Mouse (Mus musculus) forebrain, embryonic 15.5 days (tissue): ENCODE data around the gene Neurl1a. TPM values are rescaled to one million over a fixed set of nuclear protein-coding genes. Genes with fewer than 3 reads are reported as not detected.

Source experiments
- ATAC-seq: fragments of 200-750 bp; cut with Nextera tagmentation; replicated peaks from 2 replicates; pipeline ENCODE4 v1.8.0; 2017; ENCODE audit warnings: mild to moderate bottlenecking, moderate TSS enrichment, moderate library complexity
- H3K27ac ChIP-seq: fragments of 300-500 bp; sonication (generic); replicated peaks from 2 replicates; pipeline ENCODE4 v1.5.1; 2015; ENCODE audit warnings: mild to moderate bottlenecking, inconsistent platforms
- H3K27me3 ChIP-seq: fragments of 300-500 bp; sonication (generic); 2 replicates; pipeline ENCODE4 v1.6.1; 2015; ENCODE audit warnings: inconsistent platforms
- H3K36me3 ChIP-seq: fragments of 300-500 bp; sonication (generic); 2 replicates; pipeline ENCODE4 v1.6.1; 2015; ENCODE audit warnings: mild to moderate bottlenecking, inconsistent platforms
- H3K4me1 ChIP-seq: fragments of 300-500 bp; sonication (generic); 2 replicates; pipeline ENCODE4 v1.6.1; 2015; ENCODE audit warnings: inconsistent platforms
- H3K4me2 ChIP-seq: fragments of 300-500 bp; sonication (generic); replicated peaks from 2 replicates; pipeline ENCODE4 v1.6.1; 2015; ENCODE audit warnings: mild to moderate bottlenecking, inconsistent platforms
- H3K4me3 ChIP-seq: fragments of 300-500 bp; sonication (generic); 2 replicates; pipeline ENCODE4 v1.5.1; 2015; ENCODE audit warnings: mild to moderate bottlenecking, inconsistent platforms
- H3K9ac ChIP-seq: fragments of 300-500 bp; sonication (generic); replicated peaks from 2 replicates; pipeline ENCODE4 v1.6.1; 2015; ENCODE audit warnings: mild to moderate bottlenecking, inconsistent platforms
- H3K9me3 ChIP-seq: fragments of 300-500 bp; sonication (generic); 2 replicates; pipeline ENCODE4 v1.6.1; 2016; ENCODE audit warnings: inconsistent platforms
- WGBS: fragments of 180-500 bp; shearing (Covaris S2); methylation state at CpG from one replicate; pipeline ENCODE4 v1.1.7; 2015; ENCODE audit warnings: mixed read lengths; 5-methylcytosine and 5-hydroxymethylcytosine counted together
- polyA plus RNA-seq: library from polyadenylated mRNA; unstranded; fragments of >200 nt; fragmentation: Nextera tagmentation; extraction: Ambion mirVana; gene quantifications from 2 replicates; pipeline ENCODE4 v1.2.1, GENCODE M21; 2015

The Neurl1a gene
- polyA plus RNA-seq, 1 experiment from 2014 or later, result 7.9 TPM

GRCm38 (mm10) chr19:47198671-47199350, 20.2 kb downstream of the Neurl1a start:
- Histone ChIP-seq H3K4me3 (no peak overlapping the region), H3K27ac (no peak overlapping the region), H3K4me2 (no peak overlapping the region), H3K9me3 (no peaks in the 10 kb centered on the region), H3K36me3 (no peaks in the 10 kb centered on the region), H3K27me3 (no peaks in the 10 kb centered on the region), H3K4me1 (no peaks in the 10 kb centered on the region), H3K9ac (no peak overlapping the region)
- 85% methylated on average over 13 of the region's 13 CpGs for WGBS
- ATAC-seq, result no peak

GRCm38 (mm10) chr19:47201972-47202371, 23.4 kb downstream of the Neurl1a start:
- H3K27ac ChIP-seq, result no peak overlapping the region
- no peaks in the 10 kb centered on the region for H3K36me3 ChIP-seq
- H3K4me3 ChIP-seq, result no peak overlapping the region
- H3K9ac ChIP-seq, result no peak overlapping the region
- no peaks in the 10 kb centered on the region for H3K9me3 ChIP-seq
- no peaks in the 10 kb centered on the region for H3K27me3 ChIP-seq
- no peak overlapping the region for H3K4me2 ChIP-seq
- no peak for ATAC-seq
- no peaks in the 10 kb centered on the region for H3K4me1 ChIP-seq
- WGBS, result 77% methylated on average over 12 of the region's 12 CpGs

DNA sequence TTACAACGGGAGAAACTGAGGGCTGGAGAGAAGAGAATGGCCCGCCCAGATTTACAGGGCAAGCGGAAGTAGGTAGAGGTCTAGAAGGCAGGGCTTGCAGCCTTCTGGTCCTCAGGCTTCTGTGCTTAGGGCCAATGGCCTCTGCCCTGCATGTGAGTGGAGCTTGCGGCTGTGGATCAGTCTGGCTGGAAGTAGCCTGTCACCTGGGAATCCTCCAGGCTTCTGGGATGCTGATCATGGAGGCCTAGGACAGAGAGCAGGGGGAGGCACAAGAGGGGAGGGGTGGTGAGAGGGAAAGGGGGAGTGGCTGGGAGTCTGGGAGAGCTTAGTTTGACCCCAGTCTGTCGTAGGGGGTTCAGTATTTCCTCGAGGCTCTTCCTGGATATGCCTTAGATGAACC, 23.8 kb downstream of the Neurl1a start:
- Histone ChIP-seq H3K9me3 (no peaks in the 10 kb centered on the region), H3K4me1 (no peaks in the 10 kb centered on the region), H3K27ac (no peak overlapping the region), H3K36me3 (no peaks in the 10 kb centered on the region), H3K4me2 (no peak overlapping the region), H3K4me3 (no peak overlapping the region), H3K27me3 (no peaks in the 10 kb centered on the region), H3K9ac (no peak overlapping the region)
- 75% methylated on average over 6 of the region's 6 CpGs for WGBS
- ATAC-seq, result no peak

GRCm38 (mm10) chr19:47203042-47203441, 24.4 kb downstream of the Neurl1a start:
- Histone ChIP-seq H3K4me3 (no peak overlapping the region), H3K9ac (no peak overlapping the region), H3K27ac (no peak overlapping the region), H3K4me2 (no peak overlapping the region), H3K27me3 (no peaks in the 10 kb centered on the region), H3K4me1 (no peaks in the 10 kb centered on the region), H3K36me3 (no peaks in the 10 kb centered on the region), H3K9me3 (no peaks in the 10 kb centered on the region)
- WGBS, result 95% methylated on average over 6 of the region's 6 CpGs
- ATAC-seq, result no peak

DNA sequence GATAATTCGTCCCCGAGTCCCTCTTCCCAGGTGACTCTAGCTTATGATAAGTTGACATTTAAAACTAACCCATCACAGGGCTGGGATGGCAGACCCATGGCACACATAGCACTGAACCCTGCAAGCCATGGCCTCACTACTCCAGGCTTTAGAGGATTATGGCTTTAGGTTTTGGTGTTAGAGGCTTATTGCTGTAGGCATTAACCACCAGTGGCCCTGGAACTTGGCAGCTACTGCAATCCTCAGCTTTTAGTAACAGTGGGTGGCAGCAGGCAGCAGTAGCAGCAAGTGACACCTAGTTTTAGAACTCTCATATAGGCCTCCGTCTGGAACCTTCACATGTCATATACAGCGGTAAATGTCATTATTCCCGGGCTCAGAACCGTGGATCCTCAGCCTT, 26.0 kb downstream of the Neurl1a start:
- Histone ChIP-seq H3K4me1 (no peaks in the 10 kb centered on the region), H3K27me3 (no peaks in the 10 kb centered on the region), H3K27ac (no peak overlapping the region), H3K4me3 (no peak overlapping the region), H3K9me3 (no peaks in the 10 kb centered on the region), H3K36me3 (no peaks in the 10 kb centered on the region), H3K9ac (no peak overlapping the region), H3K4me2 (no peak overlapping the region)
- 93% methylated on average over 6 of the region's 6 CpGs for WGBS
- ATAC-seq, result no peak

DNA sequence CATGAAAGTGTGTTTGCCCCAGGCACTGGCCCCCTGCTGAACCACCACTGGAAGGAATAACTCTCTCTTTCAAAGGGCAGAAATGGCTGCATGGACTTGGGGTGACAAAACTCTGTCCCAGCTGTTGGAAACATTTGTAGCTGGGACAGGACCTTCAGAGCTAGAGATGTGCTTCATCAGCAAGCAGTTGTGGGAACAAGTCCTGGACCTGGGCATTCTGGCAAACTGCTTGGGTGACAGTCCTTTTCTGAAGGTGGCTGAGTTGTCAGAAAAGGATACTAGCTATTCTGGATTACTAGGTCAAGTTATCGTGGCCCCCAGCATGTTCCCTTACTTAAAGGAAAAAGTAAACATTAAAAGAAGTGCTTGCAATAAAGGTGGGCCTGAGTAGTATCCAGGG, 27.5 kb downstream of the Neurl1a start:
- WGBS, result 84% methylated on average over 1 of the region's 1 CpGs
- no peaks in the 10 kb centered on the region for H3K27me3 ChIP-seq
- no peaks in the 10 kb centered on the region for H3K9me3 ChIP-seq
- no peak overlapping the region for H3K4me2 ChIP-seq
- H3K36me3 ChIP-seq, result no peaks in the 10 kb centered on the region
- H3K27ac ChIP-seq, result no peak overlapping the region
- no peak for ATAC-seq
- H3K4me3 ChIP-seq, result no peak overlapping the region
- no peak overlapping the region for H3K9ac ChIP-seq
- H3K4me1 ChIP-seq, result no peaks in the 10 kb centered on the region

DNA sequence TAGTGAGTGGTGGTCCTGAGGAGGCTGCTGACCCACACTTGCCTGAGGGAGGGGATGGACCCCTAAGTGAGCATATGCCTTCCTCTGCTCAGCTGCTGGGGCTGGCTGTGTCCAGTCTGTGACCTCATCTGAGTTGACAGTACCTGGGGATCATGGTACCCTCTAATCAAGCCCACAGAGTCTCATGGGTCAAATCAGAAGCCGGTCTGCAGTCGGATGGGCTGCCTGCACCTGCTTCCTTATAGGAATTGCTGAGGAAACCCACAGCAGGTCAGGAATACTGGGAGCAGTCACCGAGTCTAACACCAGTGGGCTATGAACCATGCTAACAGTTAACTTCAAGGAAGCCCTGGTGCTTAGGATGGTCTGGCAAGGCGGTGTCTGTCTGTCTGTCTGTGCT, 31.8 kb downstream of the Neurl1a start:
- Histone ChIP-seq H3K27ac (no peak overlapping the region), H3K9me3 (no peaks in the 10 kb centered on the region), H3K9ac (no peak overlapping the region), H3K4me3 (no peak overlapping the region), H3K4me1 (peaks cover 8% of the 10 kb centered on the region), H3K4me2 (no peak overlapping the region), H3K27me3 (no peaks in the 10 kb centered on the region), H3K36me3 (no peaks in the 10 kb centered on the region)
- ATAC-seq, result no peak
- WGBS, result 96% methylated on average over 4 of the region's 4 CpGs

DNA sequence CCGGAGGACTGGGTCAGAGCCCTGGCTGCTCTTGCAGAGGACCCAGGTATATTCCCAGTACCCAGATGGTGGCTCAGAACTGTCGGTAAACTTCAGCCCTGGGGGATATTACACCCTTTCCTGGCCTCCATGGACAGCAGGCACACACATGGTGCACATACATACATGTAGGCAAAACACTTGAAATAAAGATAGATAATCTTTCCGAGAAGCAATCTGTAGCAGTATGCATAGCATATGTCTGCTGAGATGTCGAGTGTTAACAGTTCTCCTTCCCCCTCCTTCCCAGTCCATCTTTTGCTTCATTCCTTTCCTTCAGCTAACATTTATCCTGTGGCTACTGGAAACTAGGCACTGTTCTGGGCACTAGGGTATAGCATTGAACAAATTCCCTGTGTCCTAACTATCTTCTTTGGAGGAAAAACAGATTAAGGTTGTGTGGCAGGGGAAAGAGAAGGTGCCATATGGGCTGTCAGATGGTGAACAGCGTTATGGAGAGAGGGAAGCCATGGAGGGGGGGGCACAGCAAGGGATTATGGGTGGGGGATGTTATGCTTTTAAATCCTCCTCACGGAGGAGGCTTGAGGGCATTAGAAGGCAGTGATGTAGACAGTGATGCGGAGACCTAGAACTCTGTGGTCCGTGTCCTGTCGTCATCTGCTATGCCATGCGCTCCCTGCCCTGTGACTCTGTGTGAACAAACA, 33.1 kb downstream of the Neurl1a start:
- Histone ChIP-seq H3K27me3 (no peaks in the 10 kb centered on the region), H3K9me3 (no peaks in the 10 kb centered on the region), H3K27ac (peak overlapping the region; percentile 90), H3K9ac (no peak overlapping the region), H3K4me3 (no peak overlapping the region), H3K4me2 (no peak overlapping the region), H3K4me1 (peaks cover 8% of the 10 kb centered on the region), H3K36me3 (no peaks in the 10 kb centered on the region)
- 59% methylated on average over 10 of the region's 10 CpGs for WGBS
- ATAC-seq, result peak; percentile 93

DNA sequence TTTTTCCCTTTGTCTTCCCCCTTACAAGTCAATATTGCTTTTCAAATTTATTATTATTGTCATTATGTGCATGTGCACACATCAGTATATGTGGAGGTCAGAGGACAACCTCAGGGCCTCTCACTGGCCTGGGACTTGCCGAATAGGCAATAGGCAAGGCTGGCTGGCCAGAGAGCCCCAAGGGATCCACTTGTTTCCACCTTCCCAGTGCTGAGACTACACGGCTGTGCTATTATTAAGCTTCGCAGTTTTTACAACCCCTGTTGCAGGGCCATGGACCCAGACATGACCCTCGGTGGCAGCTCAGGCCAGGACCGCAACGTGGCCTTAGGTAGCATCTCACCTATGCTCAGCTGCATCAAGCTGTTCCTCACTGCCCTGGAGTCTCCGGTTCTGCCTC, 33.8 kb downstream of the Neurl1a start:
- Histone ChIP-seq H3K36me3 (no peaks in the 10 kb centered on the region), H3K4me1 (peaks cover 8% of the 10 kb centered on the region), H3K9ac (no peak overlapping the region), H3K9me3 (no peaks in the 10 kb centered on the region), H3K27ac (peak overlapping the region; percentile 90), H3K4me2 (no peak overlapping the region), H3K4me3 (no peak overlapping the region), H3K27me3 (no peaks in the 10 kb centered on the region)
- peak; percentile 9; the same call in 1 of the 2 replicates for ATAC-seq
- WGBS, result 86% methylated on average over 7 of the region's 7 CpGs

GRCm38 (mm10) chr19:47213470-47213869, 34.9 kb downstream of the Neurl1a start:
- no peak overlapping the region for H3K4me3 ChIP-seq
- no peak for ATAC-seq
- no peak overlapping the region for H3K27ac ChIP-seq
- no peak overlapping the region for H3K9ac ChIP-seq
- peaks cover 8% of the 10 kb centered on the region for H3K4me1 ChIP-seq
- H3K36me3 ChIP-seq, result no peaks in the 10 kb centered on the region
- 74% methylated on average over 1 of the region's 1 CpGs for WGBS
- no peaks in the 10 kb centered on the region for H3K27me3 ChIP-seq
- no peak overlapping the region for H3K4me2 ChIP-seq
- no peaks in the 10 kb centered on the region for H3K9me3 ChIP-seq

GRCm38 (mm10) chr19:47216766-47217165, 38.1 kb downstream of the Neurl1a start:
- Histone ChIP-seq H3K27ac (no peak overlapping the region), H3K36me3 (no peaks in the 10 kb centered on the region), H3K4me3 (no peak overlapping the region), H3K9ac (no peak overlapping the region), H3K27me3 (no peaks in the 10 kb centered on the region), H3K4me1 (peaks cover 8% of the 10 kb centered on the region), H3K9me3 (no peaks in the 10 kb centered on the region), H3K4me2 (no peak overlapping the region)
- 81% methylated on average over 5 of the region's 5 CpGs for WGBS
- ATAC-seq, result no peak

DNA sequence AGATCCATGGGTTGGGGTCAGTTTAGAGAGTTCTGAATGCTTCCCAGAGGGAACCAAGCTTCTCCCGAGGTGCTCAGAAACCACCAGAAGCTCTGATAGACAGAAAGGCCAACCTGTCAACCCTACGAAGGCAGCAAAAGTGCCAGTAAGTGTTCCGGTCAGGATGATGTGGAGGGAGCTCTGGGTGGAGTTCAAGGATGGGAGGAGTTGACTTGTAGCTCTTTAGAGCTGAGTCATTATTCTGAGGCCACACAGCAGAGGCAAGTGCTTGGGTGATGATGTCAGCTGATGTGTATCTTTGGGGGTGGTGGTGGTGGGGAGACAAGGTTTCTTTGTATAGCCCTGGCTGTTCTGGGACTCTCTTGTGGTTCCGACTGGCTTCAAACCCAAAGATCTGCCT, 41.0 kb downstream of the Neurl1a start:
- Histone ChIP-seq H3K9me3 (no peaks in the 10 kb centered on the region), H3K36me3 (no peaks in the 10 kb centered on the region), H3K27ac (no peak overlapping the region), H3K4me1 (no peaks in the 10 kb centered on the region), H3K4me3 (no peak overlapping the region), H3K4me2 (no peak overlapping the region), H3K27me3 (no peaks in the 10 kb centered on the region), H3K9ac (no peak overlapping the region)
- ATAC-seq, result no peak
- 88% methylated on average over 4 of the region's 4 CpGs for WGBS

- H3K36me3 ChIP-seq, result no peaks in the 10 kb centered on the region
- 95% methylated on average over 2 of the region's 2 CpGs for WGBS
- H3K27me3 ChIP-seq, result no peaks in the 10 kb centered on the region
- no peak overlapping the region for H3K4me2 ChIP-seq
- ATAC-seq, result no peak
- no peak overlapping the region for H3K4me3 ChIP-seq
- H3K4me1 ChIP-seq, result no peaks in the 10 kb centered on the region
- H3K9ac ChIP-seq, result no peak overlapping the region
- H3K27ac ChIP-seq, result no peak overlapping the region
- H3K9me3 ChIP-seq, result no peaks in the 10 kb centered on the region
Measured at GRCm38 (mm10) chr19:47220232-47220631, 41.6 kb downstream of the Neurl1a start.
